In genomic region chr10:53725301-53725700, GRCm38 (mm10) we compare ENCODE assay signal across 29 mouse cellular contexts. TPM values are rescaled to one million over a fixed set of nuclear protein-coding genes. Genes with fewer than 3 reads are reported as not detected.
"Had no signal": no experiment of that assay in that cellular context is flagged by ENCODE, and none has a peak within 500 bp of the region (broad histone marks: within the 10 kb centered on the region; RNA-seq: fewer than 3 reads in every experiment).

No protein-coding gene starts in this region.

- H3K9me3 ChIP-seq: embryonic facial prominence, embryonic 10.5 days; embryonic facial prominence, embryonic 12.5 days; embryonic facial prominence, embryonic 13.5 days; embryonic facial prominence, embryonic 15.5 days; forebrain, embryonic 10.5 days; forebrain, embryonic 12.5 days; forebrain, embryonic 13.5 days; forebrain, embryonic 15.5 days had no signal

- H3K36me3 ChIP-seq: embryonic facial prominence, embryonic 10.5 days; embryonic facial prominence, embryonic 12.5 days; embryonic facial prominence, embryonic 13.5 days; embryonic facial prominence, embryonic 15.5 days; forebrain, embryonic 10.5 days; forebrain, embryonic 12.5 days; forebrain, embryonic 15.5 days had no signal

- H3K4me2 ChIP-seq: embryonic facial prominence, embryonic 12.5 days; embryonic facial prominence, embryonic 13.5 days; embryonic facial prominence, embryonic 15.5 days; forebrain, embryonic 12.5 days; forebrain, embryonic 13.5 days; forebrain, embryonic 15.5 days had no signal

- H3K9ac ChIP-seq: embryonic facial prominence, embryonic 12.5 days; embryonic facial prominence, embryonic 13.5 days; embryonic facial prominence, embryonic 15.5 days; forebrain, embryonic 12.5 days; forebrain, embryonic 13.5 days; forebrain, embryonic 15.5 days; forebrain, postnatal 0 days had no signal

- ATAC-seq: forebrain, embryonic 13.5 days; forebrain, embryonic 14.5 days; forebrain, embryonic 15.5 days; forebrain, embryonic 16.5 days; forebrain, postnatal 0 days had no signal

- H3K4me3 ChIP-seq: embryonic facial prominence, embryonic 10.5 days; embryonic facial prominence, embryonic 12.5 days; embryonic facial prominence, embryonic 13.5 days; embryonic facial prominence, embryonic 15.5 days; erythroblast, embryonic 14.5 days; forebrain, embryonic 10.5 days; forebrain, embryonic 12.5 days; forebrain, embryonic 13.5 days; forebrain, embryonic 15.5 days; gastrocnemius, adult 2 months; heart, adult 2 months had no signal

- DNase-seq: cerebellum, adult 2 months; cerebellum, adult 8-10 months; cerebellum, adult 9-10 months; cerebellum, adult 9-11 months; cerebellum, postnatal 10 days; cerebellum, postnatal 14 days; cerebellum, postnatal 25 days; cerebellum, postnatal 36 days; embryo, embryonic 11 days; forebrain, postnatal 0 days; gastrocnemius, adult 2 months; gastrocnemius, postnatal 10 days; gastrocnemius, postnatal 14 days; gastrocnemius, postnatal 25 days; gastrocnemius, postnatal 36 days; heart, adult 11 months; heart, adult 18-20 months; heart, adult 2 months had no signal

- H3K4me1 ChIP-seq: embryonic facial prominence, embryonic 15.5 days; forebrain, embryonic 10.5 days; forebrain, embryonic 12.5 days; forebrain, embryonic 13.5 days; forebrain, embryonic 15.5 days had no signal

- H3K27me3 ChIP-seq: embryonic facial prominence, embryonic 12.5 days; embryonic facial prominence, embryonic 13.5 days; embryonic facial prominence, embryonic 15.5 days; forebrain, embryonic 12.5 days; forebrain, embryonic 13.5 days; forebrain, embryonic 15.5 days had no signal

- H3K27ac ChIP-seq: embryonic facial prominence, embryonic 10.5 days; embryonic facial prominence, embryonic 12.5 days; embryonic facial prominence, embryonic 13.5 days; embryonic facial prominence, embryonic 15.5 days; forebrain, embryonic 10.5 days; forebrain, embryonic 12.5 days; forebrain, embryonic 13.5 days; forebrain, embryonic 15.5 days; gastrocnemius, adult 2 months; heart, adult 2 months had no signal

RNA-seq across cellular contexts. Expression of gene Fam184a, which starts 25.6 kb away (rescaled TPM):
- polyA plus RNA-seq: erythroblast, embryonic 14.5 days had no signal
